Mouse (Mus musculus) CH12.LX (cell line): ENCODE measurements at regions not wholly inside any gene's neighbourhood (a gene's known extent, or its start where the extent isn't known, plus 50 kb on each side); places are given as distances from the start of the nearest gene placed in this dataset.

Source experiments
- DNase-seq: peaks from one replicate; pipeline ENCODE4 v3.0.0-alpha.2; 2013; ENCODE audit errors: extremely low read depth
- H3K27ac ChIP-seq: 2 replicates; pipeline ENCODE4 v1.5.1; 2012; ENCODE audit warnings: low read depth, mild to moderate bottlenecking, control low read depth, moderate library complexity; ENCODE audit not compliant: insufficient read depth
- H3K27me3 ChIP-seq: replicated peaks from 2 replicates; pipeline ENCODE3; 2012; ENCODE audit warnings: inconsistent platforms
- H3K36me3 ChIP-seq, 2 experiments: replicated peaks in 1 of 2; 2 replicates each; pipeline versions ENCODE3 to v1.6.1; 2012; ENCODE audit warnings: inconsistent platforms in 1 of 2, low read length in 1 of 2, mild to moderate bottlenecking in 1 of 2, mixed read lengths in 1 of 2, moderate library complexity in 1 of 2; ENCODE audit not compliant: control insufficient read depth in 1 of 2, insufficient read depth in 1 of 2
- H3K4me1 ChIP-seq, 2 experiments: 2 replicates each; pipeline ENCODE4 v1.6.1; 2012; ENCODE audit warnings: inconsistent platforms in 1 of 2, moderate library complexity in 1 of 2; ENCODE audit not compliant: insufficient read depth in 2 of 2, control insufficient read depth in 1 of 2
- H3K4me2 ChIP-seq: 2 replicates; pipeline ENCODE4 v1.6.1; 2012; ENCODE audit warnings: low read depth, mild to moderate bottlenecking, control low read depth; ENCODE audit not compliant: poor library complexity, insufficient read depth, severe bottlenecking
- H3K4me3 ChIP-seq, 3 experiments: fragments of 150-350 bp in 1 of 3; sonication (generic) in 1 of 3; replicated peaks in 1 of 3; 2 replicates each; pipeline versions ENCODE3 to v1.5.1; 2011 to 2012; ENCODE audit warnings: low read depth in 2 of 3, low read length in 2 of 3, mild to moderate bottlenecking in 2 of 3, moderate library complexity in 2 of 3, control low read depth in 1 of 3, improper control_type of control experiment in 1 of 3, inconsistent platforms in 1 of 3, mixed read lengths in 1 of 3; ENCODE audit not compliant: poor library complexity in 1 of 3
- H3K79me2 ChIP-seq: replicated peaks from 2 replicates; pipeline ENCODE4 v1.6.1; 2012; ENCODE audit warnings: mild to moderate bottlenecking, moderate library complexity; ENCODE audit not compliant: control insufficient read depth, poor library complexity, insufficient read depth, severe bottlenecking; ENCODE audit errors: extremely low read depth
- H3K9ac ChIP-seq: 2 replicates; pipeline ENCODE4 v1.6.1; 2012; ENCODE audit warnings: low read depth, mild to moderate bottlenecking, control low read depth, moderate library complexity; ENCODE audit not compliant: insufficient read depth
- H3K9me3 ChIP-seq: replicated peaks from 2 replicates; pipeline ENCODE3; 2012; ENCODE audit warnings: low read length, inconsistent platforms, mixed read lengths
- BHLHE40 ChIP-seq: IDR thresholded peaks from 2 replicates; pipeline ENCODE4 v1.6.1; 2011; ENCODE audit warnings: mild to moderate bottlenecking, low read depth, low read length, improper control_type of control experiment
- CHD1 ChIP-seq: IDR thresholded peaks from 2 replicates; pipeline ENCODE4 v1.6.1; 2012; ENCODE audit warnings: low read depth, low read length, improper control_type of control experiment, inconsistent platforms
- CTCF ChIP-seq, 2 experiments: IDR thresholded peaks in 1 of 2; conservative IDR thresholded peaks in 1 of 2; 2 replicates each; pipeline ENCODE4 v1.5.1; 2011 to 2012; ENCODE audit warnings: low read depth in 2 of 2, low read length in 2 of 2, improper control_type of control experiment in 1 of 2, inconsistent platforms in 1 of 2, mild to moderate bottlenecking in 1 of 2, moderate library complexity in 1 of 2
- ELF1 ChIP-seq: IDR thresholded peaks from 2 replicates; pipeline ENCODE4 v1.6.1; 2014; ENCODE audit warnings: low read depth, mild to moderate bottlenecking, inconsistent platforms, low read length, improper control_type of control experiment
- ETS1 ChIP-seq: conservative IDR thresholded peaks from 2 replicates; pipeline ENCODE4 v1.6.1; 2012; ENCODE audit warnings: low read depth, mild to moderate bottlenecking, inconsistent platforms, low read length, improper control_type of control experiment, moderate library complexity
- GABPA ChIP-seq: IDR thresholded peaks from 2 replicates; pipeline ENCODE4 v1.6.1; 2012; ENCODE audit warnings: low read depth, low read length, improper control_type of control experiment, inconsistent platforms; ENCODE audit not compliant: insufficient replicate concordance
- HCFC1 ChIP-seq: IDR thresholded peaks from 2 replicates; pipeline ENCODE4 v1.6.1; 2012; ENCODE audit warnings: low read depth, mild to moderate bottlenecking, inconsistent platforms, low read length, improper control_type of control experiment
- IRF4 ChIP-seq: IDR thresholded peaks from 2 replicates; pipeline ENCODE4 v1.6.1; 2014; ENCODE audit warnings: low read depth, mild to moderate bottlenecking, inconsistent platforms, low read length, improper control_type of control experiment
- KAT2A ChIP-seq: IDR thresholded peaks from 2 replicates; pipeline ENCODE4 v1.6.1; 2012; ENCODE audit warnings: low read length, improper control_type of control experiment, inconsistent platforms; ENCODE audit not compliant: insufficient replicate concordance
- MAX ChIP-seq: IDR thresholded peaks from 2 replicates; pipeline ENCODE4 v1.6.1; 2011; ENCODE audit warnings: low read length, improper control_type of control experiment
- MAZ ChIP-seq: IDR thresholded peaks from 2 replicates; pipeline ENCODE4 v1.6.1; 2012; ENCODE audit warnings: low read depth, mild to moderate bottlenecking, inconsistent platforms, low read length, improper control_type of control experiment, moderate library complexity
- MXI1 ChIP-seq: IDR thresholded peaks from 2 replicates; pipeline ENCODE4 v1.6.1; 2011; ENCODE audit warnings: mild to moderate bottlenecking, low read depth, low read length, improper control_type of control experiment
- MYC ChIP-seq: IDR thresholded peaks from 2 replicates; pipeline ENCODE4 v1.6.1; 2011; ENCODE audit warnings: low read depth, mild to moderate bottlenecking, improper control_type of control experiment, low read length
- POLR2A ChIP-seq: IDR thresholded peaks from 2 replicates; pipeline ENCODE4 v1.6.1; 2011; ENCODE audit warnings: low read depth, mild to moderate bottlenecking, improper control_type of control experiment, low read length
- RCOR1 ChIP-seq: conservative IDR thresholded peaks from 2 replicates; pipeline ENCODE4 v1.6.1; 2012; ENCODE audit warnings: low read depth, mild to moderate bottlenecking, inconsistent platforms, low read length, improper control_type of control experiment
- SIN3A ChIP-seq: IDR thresholded peaks from 2 replicates; pipeline ENCODE4 v1.6.1; 2012; ENCODE audit warnings: low read length, improper control_type of control experiment, inconsistent platforms
- SMC3 ChIP-seq: IDR thresholded peaks from 2 replicates; pipeline ENCODE4 v1.6.1; 2011; ENCODE audit warnings: low read depth, low read length, improper control_type of control experiment
- TBP ChIP-seq: conservative IDR thresholded peaks from 2 replicates; pipeline ENCODE4 v1.6.1; 2011; ENCODE audit warnings: low read depth, low read length, improper control_type of control experiment
- TCF12 ChIP-seq: IDR thresholded peaks from 2 replicates; pipeline ENCODE4 v1.6.1; 2014; ENCODE audit warnings: low read depth, mild to moderate bottlenecking, inconsistent platforms, low read length, improper control_type of control experiment
- UBTF ChIP-seq: IDR thresholded peaks from 2 replicates; pipeline ENCODE4 v1.6.1; 2012; ENCODE audit warnings: low read depth, mild to moderate bottlenecking, inconsistent platforms, low read length, improper control_type of control experiment, moderate library complexity
- dilution Hi-C: fragments of 300-500 bp; cut with MboI; formaldehyde crosslinking; loops from 2 replicates; pipeline ENCODE4 v1.14.3; 2020; ENCODE audit warnings: low sequenced_read_pairs; ENCODE audit not compliant: extremely low pct_unique_long_range_greater_than_20kb, extremely low pct_ligation_motif_present
- in situ Hi-C: fragments of 300-500 bp; cut with MboI; formaldehyde crosslinking; loops from 3 replicates; pipeline ENCODE4 v1.14.3; 2019; ENCODE audit warnings: low sequenced_read_pairs, low pct_ligation_motif_present, low pct_unique_long_range_greater_than_20kb, mixed read lengths

GRCm38 (mm10) chr8:49273109-49273508 is 429.4 kb upstream of the Tenm3 start:
- Histone ChIP-seq H3K9ac (no peak overlapping the region), H3K27me3 (no peaks in the 10 kb centered on the region), H3K4me3 (no peak overlapping the region), H3K27ac (no peak overlapping the region), H3K9me3 (peaks cover 45% of the 10 kb centered on the region), H3K79me2 (no peaks in the 10 kb centered on the region), H3K36me3 (no peaks in the 10 kb centered on the region), H3K4me2 (no peak overlapping the region), H3K4me1 (no peaks in the 10 kb centered on the region)
- in situ Hi-C loops (no loop called here), dilution Hi-C loops (no loop called here)
- TF ChIP-seq BHLHE40: no peak
- TF ChIP-seq RCOR1: no peak
- TF ChIP-seq UBTF: no peak
- TF ChIP-seq SIN3A: no peak
- no peak for TF ChIP-seq MYC
- no peak for TF ChIP-seq TBP
- no peak for TF ChIP-seq CHD1
- TF ChIP-seq ELF1: no peak
- DNase-seq: no peak

GRCm38 (mm10) chr8:49263416-49263815 is 419.7 kb upstream of the Tenm3 start:
- H3K9me3 ChIP-seq: peaks cover 65% of the 10 kb centered on the region
- no peaks in the 10 kb centered on the region for H3K79me2 ChIP-seq
- H3K36me3 ChIP-seq: no peaks in the 10 kb centered on the region
- DNase-seq: no peak
- no peaks in the 10 kb centered on the region for H3K4me1 ChIP-seq
- dilution Hi-C loops: no loop called here
- H3K4me2 ChIP-seq: no peak overlapping the region
- H3K27ac ChIP-seq: no peak overlapping the region
- H3K4me3 ChIP-seq: no peak overlapping the region
- TF ChIP-seq ETS1 (no peak), GABPA (no peak), HCFC1 (no peak), MXI1 (no peak), POLR2A (no peak), MAZ (no peak), TCF12 (no peak), RCOR1 (no peak), MAX (no peak), SMC3 (no peak), IRF4 (no peak), TBP (no peak), KAT2A (no peak), CTCF (conservative IDR thresholded peaks at IDR 0.05 in 1 of 2, IDR thresholded peaks at IDR 0.05 in 1 of 2; ENCODE audit: low read depth in 2 of 2, low read length in 2 of 2) (no peak)
- in situ Hi-C loops: no loop called here
- H3K9ac ChIP-seq: no peak overlapping the region
- no peaks in the 10 kb centered on the region for H3K27me3 ChIP-seq
